Mouse (Mus musculus) forebrain, embryonic 16.5 days (tissue): Measurements from ENCODE around the gene Kif3b. TPM values are rescaled to one million over a fixed set of nuclear protein-coding genes. Genes with fewer than 3 reads are reported as not detected.
"Not testable (repeated sequence)": the region's sequence is repeated elsewhere in the genome, so short reads cannot be mapped to it uniquely, and the experiment has no call there.

Experiments
- ATAC-seq: fragments of 200-750 bp; cut with Nextera tagmentation; 2 replicates; pipeline ENCODE4 v1.8.0; 2017; ENCODE audit warnings: mild to moderate bottlenecking, moderate library complexity
- H3K27ac ChIP-seq: fragments of 300-500 bp; sonication (generic); 2 replicates; pipeline ENCODE4 v1.5.1; 2014; ENCODE audit warnings: low read length, control low read depth
- H3K27me3 ChIP-seq: fragments of 300-500 bp; sonication (generic); replicated peaks from 2 replicates; pipeline ENCODE4 v1.6.1; 2014; ENCODE audit warnings: low read length; ENCODE audit not compliant: control insufficient read depth, insufficient read depth
- H3K36me3 ChIP-seq: fragments of 300-500 bp; sonication (generic); 2 replicates; pipeline ENCODE4 v1.6.1; 2014; ENCODE audit not compliant: control insufficient read depth, insufficient read depth
- H3K4me1 ChIP-seq: fragments of 300-500 bp; sonication (generic); replicated peaks from 2 replicates; pipeline ENCODE4 v1.6.1; 2014; ENCODE audit warnings: low read length; ENCODE audit not compliant: control insufficient read depth, insufficient read depth
- H3K4me2 ChIP-seq: fragments of 300-500 bp; sonication (generic); 2 replicates; pipeline ENCODE4 v1.6.1; 2014; ENCODE audit warnings: mild to moderate bottlenecking, low read length, control low read depth
- H3K4me3 ChIP-seq: fragments of 300-500 bp; sonication (generic); replicated peaks from 2 replicates; pipeline ENCODE4 v1.5.1; 2014; ENCODE audit warnings: mild to moderate bottlenecking, low read length, control low read depth
- H3K9ac ChIP-seq: fragments of 300-500 bp; sonication (generic); replicated peaks from 2 replicates; pipeline ENCODE4 v1.6.1; 2014; ENCODE audit warnings: low read depth, low read length, control low read depth
- H3K9me3 ChIP-seq: fragments of 300-500 bp; sonication (generic); 2 replicates; pipeline ENCODE4 v1.6.1; 2016; ENCODE audit warnings: low read length; ENCODE audit not compliant: control insufficient read depth
- WGBS: fragments of 180-500 bp; shearing (Covaris S2); extraction: QIAGEN DNeasy Blood & Tissue Kit; methylation state at CpG from one replicate; pipeline ENCODE4 v1.1.7; 2014; 5-methylcytosine and 5-hydroxymethylcytosine counted together
- polyA plus RNA-seq: library from polyadenylated mRNA; unstranded; fragments of >200 nt; fragmentation: Nextera tagmentation; extraction: Ambion mirVana; gene quantifications from 2 replicates; pipeline ENCODE4 v1.2.1, GENCODE M21; 2015

Kif3b gene
- polyA plus RNA-seq, 1 experiment from 2014 or later = 24.1 TPM

DNA sequence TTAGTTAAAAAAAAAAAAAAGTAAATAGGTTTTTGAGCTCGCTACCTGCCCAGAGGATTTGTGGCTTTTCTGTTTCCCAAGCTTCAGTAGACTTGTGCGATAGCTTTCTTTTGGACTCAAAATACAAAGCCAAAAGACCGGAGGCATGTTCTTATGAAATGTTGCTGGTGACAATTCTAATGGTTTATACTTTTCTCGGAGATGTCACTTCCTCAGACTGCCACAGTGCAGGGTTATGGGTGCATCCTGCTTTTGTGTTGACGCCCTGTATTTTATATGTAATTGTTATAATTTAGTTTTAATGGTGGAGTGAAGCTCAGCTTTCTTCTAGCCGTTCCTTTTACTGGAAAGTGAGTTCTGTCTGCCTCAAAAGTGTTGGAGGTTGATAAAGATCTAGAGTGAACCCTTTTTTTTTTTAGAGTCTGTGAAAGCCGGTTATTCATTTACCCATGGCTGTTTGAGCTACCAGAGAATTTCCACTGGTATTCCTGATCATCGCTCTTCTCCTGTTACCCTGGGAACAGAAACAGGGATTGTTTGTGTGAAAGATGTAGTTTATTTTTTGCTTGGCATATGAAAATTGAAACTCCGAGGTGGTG lies 56.1 kb downstream of the Kif3b start:
- no peak for ATAC-seq
- Histone ChIP-seq H3K27ac (peak overlapping the region; percentile 95), H3K27me3 (no peaks in the 10 kb centered on the region), H3K4me1 (peaks cover 39% of the 10 kb centered on the region), H3K9ac (peak overlapping the region; percentile 87), H3K9me3 (no peaks in the 10 kb centered on the region), H3K4me3 (peak overlapping the region; percentile 82), H3K4me2 (peak overlapping the region; percentile 83), H3K36me3 (no peaks in the 10 kb centered on the region)
- 8% methylated on average over 9 of the region's 9 CpGs for WGBS

DNA sequence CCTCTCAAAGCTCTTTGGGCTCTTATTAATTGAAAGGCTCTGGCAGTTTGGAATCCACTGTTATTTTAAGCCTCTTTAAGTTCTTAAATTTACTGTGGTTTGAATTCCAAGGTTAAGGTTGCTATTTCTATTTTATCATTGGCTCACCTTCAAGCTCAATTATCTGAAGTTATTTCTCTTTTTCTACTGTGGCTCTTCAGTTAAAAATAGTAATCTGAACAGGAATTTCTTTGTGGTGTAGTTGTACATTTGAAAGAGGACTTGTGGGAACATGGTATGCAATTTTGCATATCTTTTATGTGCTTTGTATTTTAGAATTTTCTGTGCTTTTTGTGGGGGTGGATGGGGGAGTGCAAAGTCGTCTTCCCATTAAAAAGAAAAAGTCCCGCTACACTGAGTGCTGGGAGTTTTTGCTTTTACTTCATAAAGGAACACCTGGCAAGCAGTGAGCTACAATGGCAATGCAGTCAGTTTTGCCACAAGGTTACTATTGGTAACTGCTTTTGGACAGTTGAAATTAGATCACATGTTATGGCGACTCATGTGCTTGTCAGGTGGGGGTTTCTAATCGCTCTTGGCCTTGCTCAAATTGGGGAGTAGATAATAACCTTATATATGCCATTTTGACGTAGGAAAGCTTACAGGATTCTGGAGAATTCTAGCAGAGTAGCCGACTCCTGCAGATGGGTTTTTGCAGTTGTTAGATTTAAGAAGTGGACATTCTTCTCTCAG lies 57.1 kb downstream of the Kif3b start:
- H3K9me3 ChIP-seq = no peaks in the 10 kb centered on the region
- H3K4me2 ChIP-seq = peak overlapping the region; percentile 83
- no peak overlapping the region for H3K9ac ChIP-seq
- no peak overlapping the region for H3K4me3 ChIP-seq
- no peaks in the 10 kb centered on the region for H3K27me3 ChIP-seq
- H3K4me1 ChIP-seq = peaks cover 39% of the 10 kb centered on the region
- ATAC-seq = no peak
- 39% methylated on average over 6 of the region's 6 CpGs for WGBS
- H3K27ac ChIP-seq = no peak overlapping the region
- H3K36me3 ChIP-seq = peaks cover 2% of the 10 kb centered on the region; the same call in 1 of the 2 replicates

DNA sequence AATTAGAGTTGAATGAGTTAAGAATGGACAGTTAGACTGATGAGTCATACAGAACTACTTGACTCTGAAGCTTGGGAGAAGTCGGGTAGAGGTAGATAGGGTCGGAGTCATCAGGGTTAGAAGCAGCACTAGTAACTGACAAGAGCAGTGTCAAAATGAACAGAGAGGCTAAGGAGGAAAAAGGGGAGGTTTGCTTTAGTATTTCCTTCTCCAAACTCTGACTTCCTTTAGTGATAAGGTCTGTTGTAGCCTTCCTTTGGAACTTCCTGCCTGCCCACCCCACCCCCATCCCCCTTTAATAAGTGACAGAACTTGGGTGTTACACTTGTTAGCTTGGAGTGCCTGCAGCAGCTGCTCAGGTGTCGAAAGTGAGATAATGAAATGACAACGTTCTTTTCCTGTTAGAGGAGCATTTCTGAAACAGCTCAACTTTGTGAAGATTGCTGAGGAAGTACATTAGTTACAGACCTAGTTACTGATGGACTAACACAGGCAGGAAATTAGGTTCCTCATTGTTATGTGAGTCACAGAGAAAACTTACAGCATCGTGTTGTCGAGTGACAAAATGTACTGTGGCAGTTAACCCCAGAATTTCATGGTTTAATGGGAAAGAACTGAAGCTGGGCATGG lies 59.5 kb downstream of the Kif3b start:
- Histone ChIP-seq H3K27ac (no peak overlapping the region), H3K27me3 (no peaks in the 10 kb centered on the region), H3K9ac (no peak overlapping the region), H3K4me1 (peaks cover 34% of the 10 kb centered on the region), H3K9me3 (no peaks in the 10 kb centered on the region), H3K4me2 (no peak overlapping the region), H3K36me3 (peaks cover 5% of the 10 kb centered on the region), H3K4me3 (no peak overlapping the region)
- ATAC-seq = no peak
- WGBS = 49% methylated on average over 6 of the region's 6 CpGs

DNA sequence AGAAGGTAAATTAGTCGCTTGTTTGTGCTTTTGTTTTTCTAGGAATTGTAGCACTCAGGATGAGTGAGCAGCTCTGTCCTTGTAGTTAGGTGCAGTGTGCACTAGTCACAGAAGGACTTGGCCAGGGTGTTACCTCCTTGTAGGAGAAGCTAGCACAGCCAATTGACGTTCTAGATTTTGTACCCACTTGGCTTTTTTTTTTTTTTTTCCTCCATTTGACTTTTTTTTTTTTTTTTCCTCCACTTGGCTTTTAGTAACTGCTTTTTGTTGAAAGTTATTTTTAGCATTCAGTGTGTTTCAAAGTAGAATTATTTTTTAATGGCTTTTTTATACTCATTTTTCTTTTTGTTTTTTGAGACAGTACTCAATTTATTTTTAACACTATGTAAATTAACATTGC lies 63.4 kb downstream of the Kif3b start:
- peaks cover 16% of the 10 kb centered on the region for H3K4me1 ChIP-seq
- H3K27me3 ChIP-seq = no peaks in the 10 kb centered on the region
- peaks cover 23% of the 10 kb centered on the region for H3K36me3 ChIP-seq
- H3K4me3 ChIP-seq = no peak overlapping the region
- no peak overlapping the region for H3K9ac ChIP-seq
- no peak for ATAC-seq
- no peak overlapping the region for H3K4me2 ChIP-seq
- no peak overlapping the region for H3K27ac ChIP-seq
- H3K9me3 ChIP-seq = no peaks in the 10 kb centered on the region
- WGBS = 90% methylated on average over 2 of the region's 2 CpGs

DNA sequence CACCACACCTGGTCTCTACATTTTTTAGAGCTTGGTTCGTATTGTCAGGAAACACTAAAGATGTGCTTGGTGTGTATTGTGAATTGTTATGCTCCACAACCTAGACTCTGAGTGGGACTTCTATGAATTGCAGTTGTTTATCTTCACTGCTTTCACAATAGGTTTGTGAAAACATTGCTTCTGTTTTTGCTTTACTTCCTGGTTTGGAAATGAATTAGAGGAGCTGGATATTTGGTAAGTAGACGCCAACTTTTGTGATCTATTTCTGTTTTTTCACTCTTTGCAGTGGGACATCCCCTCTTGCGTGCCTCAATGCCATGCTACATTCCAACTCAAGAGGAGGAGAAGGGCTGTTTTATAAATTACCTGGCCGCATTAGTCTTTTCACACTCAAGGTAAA lies 65.6 kb downstream of the Kif3b start:
- Histone ChIP-seq H3K27me3 (no peaks in the 10 kb centered on the region), H3K36me3 (peaks cover 25% of the 10 kb centered on the region), H3K9ac (no peak overlapping the region), H3K27ac (no peak overlapping the region), H3K4me3 (no peak overlapping the region), H3K9me3 (no peaks in the 10 kb centered on the region), H3K4me1 (no peaks in the 10 kb centered on the region), H3K4me2 (no peak overlapping the region)
- no peak for ATAC-seq
- 93% methylated on average over 4 of the region's 4 CpGs for WGBS

DNA sequence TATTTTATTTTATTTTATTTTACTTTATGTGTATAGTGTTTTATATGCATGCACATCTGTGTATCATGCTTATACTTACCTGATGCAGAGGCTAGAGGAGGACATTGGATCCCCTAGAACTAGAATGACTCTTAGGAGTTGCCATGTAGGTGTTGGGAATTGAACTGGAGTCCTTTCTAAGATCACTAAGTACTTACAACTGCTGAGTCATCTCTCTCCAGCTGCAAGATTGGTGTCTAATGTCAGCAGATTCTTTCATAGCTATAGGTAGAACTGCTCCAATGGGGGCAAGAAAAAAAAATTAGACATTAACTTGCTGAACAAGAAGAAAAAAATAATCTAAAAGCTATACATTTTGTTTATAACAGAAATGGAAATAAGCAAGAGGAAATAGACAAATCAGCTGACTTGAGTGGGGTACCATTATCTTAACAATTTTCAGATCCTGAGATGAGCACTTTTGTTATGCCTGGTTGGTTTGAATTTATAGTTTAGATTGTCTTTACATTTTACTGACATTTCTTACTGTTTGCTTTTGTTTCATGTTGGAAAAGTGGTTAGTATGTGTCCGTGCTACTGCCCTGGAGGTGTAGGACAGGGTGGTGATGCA lies 70.0 kb downstream of the Kif3b start:
- peaks cover 22% of the 10 kb centered on the region for H3K36me3 ChIP-seq
- H3K9me3 ChIP-seq = no peaks in the 10 kb centered on the region
- ATAC-seq = no peak
- H3K9ac ChIP-seq = no peak overlapping the region
- H3K27ac ChIP-seq = no peak overlapping the region
- no peak overlapping the region for H3K4me2 ChIP-seq
- no peak overlapping the region for H3K4me3 ChIP-seq
- H3K4me1 ChIP-seq = no peaks in the 10 kb centered on the region
- 94% methylated on average over 1 of the region's 1 CpGs for WGBS
- no peaks in the 10 kb centered on the region for H3K27me3 ChIP-seq

DNA sequence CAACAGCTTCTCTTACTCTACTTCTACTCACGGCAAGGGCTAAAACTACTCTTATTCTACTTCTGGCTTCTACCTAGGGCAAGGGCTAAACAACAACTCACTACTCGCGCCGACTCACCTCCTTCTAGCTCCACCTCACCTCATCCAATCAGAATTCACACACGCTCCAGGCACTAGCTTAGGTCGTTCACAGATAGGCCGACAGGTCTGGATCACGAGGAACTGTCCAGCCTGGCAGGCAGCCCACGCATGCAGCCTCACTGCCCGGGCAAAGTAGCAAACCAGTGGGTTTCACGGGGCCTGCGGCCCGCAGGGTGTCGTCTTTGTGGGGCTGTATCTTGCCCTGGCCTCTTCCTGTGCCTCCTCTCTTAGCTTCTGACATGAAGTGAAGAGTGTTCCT lies 73.3 kb downstream of the Kif3b start:
- not testable (repeated sequence) for ATAC-seq, H3K4me3 ChIP-seq, H3K9me3 ChIP-seq, H3K4me1 ChIP-seq, H3K27ac ChIP-seq, H3K27me3 ChIP-seq, H3K9ac ChIP-seq, H3K4me2 ChIP-seq
- 94% methylated on average over 14 of the region's 14 CpGs for WGBS
- peaks cover 24% of the 10 kb centered on the region for H3K36me3 ChIP-seq

DNA sequence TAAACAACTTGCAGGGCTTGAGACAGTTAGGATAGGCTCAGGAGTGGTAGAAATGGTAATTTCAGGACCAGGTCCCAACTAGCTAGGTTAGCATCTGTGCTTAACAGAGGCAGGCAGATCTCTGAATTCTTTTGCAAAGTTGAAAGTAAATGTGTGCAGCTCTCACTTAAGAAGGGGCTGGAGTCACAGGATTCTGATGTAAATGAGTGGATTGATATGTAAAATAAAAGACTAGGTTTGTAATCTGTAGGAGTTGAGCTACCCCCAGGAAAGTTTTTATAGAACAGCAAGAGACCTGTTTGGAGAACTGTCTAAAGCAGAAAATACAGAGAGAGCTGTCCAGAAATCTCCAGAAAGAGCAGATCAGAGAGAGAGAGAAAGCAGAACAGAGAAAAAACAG lies 79.7 kb downstream of the Kif3b start:
- H3K36me3 ChIP-seq = peaks cover 15% of the 10 kb centered on the region
- no peak overlapping the region for H3K27ac ChIP-seq
- H3K27me3 ChIP-seq = no peaks in the 10 kb centered on the region
- H3K9me3 ChIP-seq = no peaks in the 10 kb centered on the region
- H3K4me3 ChIP-seq = no peak overlapping the region
- no peak overlapping the region for H3K9ac ChIP-seq
- H3K4me2 ChIP-seq = no peak overlapping the region
- ATAC-seq = no peak
- H3K4me1 ChIP-seq = peaks cover 4% of the 10 kb centered on the region

DNA sequence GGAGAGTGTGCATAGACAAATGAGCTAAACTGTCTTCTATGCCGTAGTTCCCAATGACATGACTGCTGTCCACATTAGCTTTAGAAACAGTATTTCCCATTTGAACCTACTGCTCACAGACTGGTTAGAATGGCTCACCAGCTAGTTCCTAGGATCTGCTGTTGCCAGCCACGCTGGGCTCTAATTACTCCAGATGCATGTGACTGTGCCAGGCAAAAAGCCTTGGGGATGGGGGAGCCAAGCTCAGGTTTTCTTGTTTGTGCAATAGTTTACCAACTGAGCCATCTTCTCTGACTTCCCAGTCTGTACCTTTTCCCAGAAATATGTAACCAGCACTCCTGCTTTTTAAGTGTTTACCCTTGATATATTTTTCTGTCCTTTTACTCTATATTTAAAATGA lies 84.2 kb downstream of the Kif3b start:
- H3K27me3 ChIP-seq = no peaks in the 10 kb centered on the region
- H3K4me3 ChIP-seq = no peak overlapping the region
- no peak for ATAC-seq
- H3K27ac ChIP-seq = no peak overlapping the region
- H3K9me3 ChIP-seq = no peaks in the 10 kb centered on the region
- 51% methylated on average over 2 of the region's 2 CpGs for WGBS
- no peak overlapping the region for H3K9ac ChIP-seq
- no peak overlapping the region for H3K4me2 ChIP-seq
- peaks cover 4% of the 10 kb centered on the region for H3K4me1 ChIP-seq
- H3K36me3 ChIP-seq = no peaks in the 10 kb centered on the region
